Mouse (Mus musculus) ES-E14 (cell line): ENCODE measurements at regions not wholly inside any gene's neighbourhood (a gene's known extent, or its start where the extent isn't known, plus 50 kb on each side); places are given as distances from the start of the nearest gene placed in this dataset.

Experiments used
- CHD2 ChIP-seq: IDR thresholded peaks from 2 replicates; pipeline ENCODE4 v1.6.1; 2014; ENCODE audit warnings: mild to moderate bottlenecking, low read depth, low read length, inconsistent platforms
- HCFC1 ChIP-seq: IDR thresholded peaks from 2 replicates; pipeline ENCODE4 v1.6.1; 2012; ENCODE audit warnings: low read length, inconsistent platforms, borderline replicate concordance; ENCODE audit not compliant: insufficient read depth
- MAFK ChIP-seq: IDR thresholded peaks from 2 replicates; pipeline ENCODE4 v1.6.1; 2014; ENCODE audit warnings: mild to moderate bottlenecking, low read depth, low read length, inconsistent platforms; ENCODE audit not compliant: insufficient read depth
- ZC3H11A ChIP-seq: IDR thresholded peaks from 2 replicates; pipeline ENCODE4 v1.6.1; 2012; ENCODE audit warnings: low read depth, mild to moderate bottlenecking, inconsistent platforms, low read length, borderline replicate concordance
- ZNF384 ChIP-seq: IDR thresholded peaks from 2 replicates; pipeline ENCODE4 v1.6.1; 2012; ENCODE audit warnings: low read depth, low read length, inconsistent platforms

DNA sequence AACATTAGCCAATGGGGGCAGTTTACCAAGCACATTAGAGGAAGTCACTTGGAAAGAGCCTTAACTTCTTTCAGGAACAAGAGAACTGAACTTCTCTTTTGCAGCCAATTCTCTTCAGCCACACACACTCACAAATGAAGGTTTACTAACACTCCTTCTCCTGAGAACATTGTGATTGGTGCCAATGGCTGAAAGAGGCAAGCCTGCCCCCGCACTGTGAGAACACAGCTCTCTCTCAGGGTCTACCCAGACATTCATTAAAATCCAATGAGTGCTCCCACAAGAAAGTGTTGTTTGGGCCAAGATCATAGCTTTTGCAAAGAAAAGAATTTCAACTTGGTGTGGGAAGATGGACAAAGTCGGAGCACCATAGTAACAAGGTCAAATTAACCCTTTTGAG is 454.8 kb downstream of the Rfpl4b start:
- TF ChIP-seq ZNF384 = no peak
- TF ChIP-seq CHD2 = no peak
- TF ChIP-seq MAFK = no peak
- TF ChIP-seq ZC3H11A = no peak
- no peak for TF ChIP-seq HCFC1
